Mouse (Mus musculus) adrenal gland, postnatal 36 days (tissue): ENCODE data around the gene Ccdc33. TPM values are rescaled to one million over a fixed set of nuclear protein-coding genes. Genes with fewer than 3 reads are reported as not detected.

Experiments
- DNase-seq, 2 experiments: peaks; one replicate each; pipeline ENCODE4 v3.0.0; 2021; ENCODE audit warnings: mixed read lengths in 1 of 2
- total RNA-seq, 2 experiments: library from RNA; stranded (reverse); gene quantifications; 2 replicates each; pipeline ENCODE4 v1.2.3; 2021

Gene Ccdc33
- total RNA-seq, 2 experiments from 2014 or later: 0.99 TPM; not detected in 1

- peak in 1 of 2 experiments; percentile 37 for DNase-seq
These were observed 71.6 kb downstream of the Ccdc33 start for GRCm38 (mm10) chr9:58047061-58047460.

- no peak for DNase-seq
These were observed 73.0 kb downstream of the Ccdc33 start for GRCm38 (mm10) chr9:58045646-58046045.

- DNase-seq: no peak
These were observed 73.8 kb downstream of the Ccdc33 start for GRCm38 (mm10) chr9:58044828-58045227.

GRCm38 (mm10) chr9:58043496-58044017 is 75.1 kb downstream of the Ccdc33 start:
- DNase-seq: no peak

- DNase-seq: no peak
These were observed 76.2 kb downstream of the Ccdc33 start for GRCm38 (mm10) chr9:58042391-58042790.

GRCm38 (mm10) chr9:58040977-58041376 is 77.6 kb downstream of the Ccdc33 start:
- DNase-seq: no peak

- DNase-seq: peak; percentile 86 to 87
These were observed 80.0 kb downstream of the Ccdc33 start for GRCm38 (mm10) chr9:58038500-58039168.

- DNase-seq: peak; percentile 88 to 92
These were observed 81.7 kb downstream of the Ccdc33 start for GRCm38 (mm10) chr9:58036961-58037360.

- peak; percentile 80 to 82 for DNase-seq
These were observed 82.5 kb downstream of the Ccdc33 start for GRCm38 (mm10) chr9:58035951-58036698.

GRCm38 (mm10) chr9:58035519-58035918 is 83.1 kb downstream of the Ccdc33 start:
- no peak for DNase-seq

GRCm38 (mm10) chr9:58031895-58032294 is 86.7 kb downstream of the Ccdc33 start:
- DNase-seq: no peak

- peak in 1 of 2 experiments; percentile 39 for DNase-seq
These were observed 89.0 kb downstream of the Ccdc33 start for GRCm38 (mm10) chr9:58029635-58030034.

- DNase-seq: peak in 1 of 2 experiments; percentile 40
These were observed 89.8 kb downstream of the Ccdc33 start for GRCm38 (mm10) chr9:58028841-58029240.

- DNase-seq: no peak
These were observed 91.0 kb downstream of the Ccdc33 start for GRCm38 (mm10) chr9:58027426-58028180.

GRCm38 (mm10) chr9:58025995-58026394 is 92.6 kb downstream of the Ccdc33 start:
- DNase-seq: peak in 1 of 2 experiments; percentile 32

GRCm38 (mm10) chr9:58018385-58018784 is 100.2 kb downstream of the Ccdc33 start:
- no peak for DNase-seq

GRCm38 (mm10) chr9:58016962-58017361 is 101.7 kb downstream of the Ccdc33 start:
- no peak for DNase-seq

GRCm38 (mm10) chr9:58015856-58016255 is 102.8 kb downstream of the Ccdc33 start:
- no peak for DNase-seq

- peak; percentile 86 to 90 for DNase-seq
These were observed 104.0 kb downstream of the Ccdc33 start for GRCm38 (mm10) chr9:58014393-58015160.

- no peak for DNase-seq
These were observed 105.7 kb downstream of the Ccdc33 start for GRCm38 (mm10) chr9:58012935-58013334.

- DNase-seq: peak; percentile 67 to 69
These were observed 106.1 kb downstream of the Ccdc33 start for GRCm38 (mm10) chr9:58012486-58012885.

- DNase-seq: peak in 1 of 2 experiments; percentile 64
These were observed 107.1 kb downstream of the Ccdc33 start for GRCm38 (mm10) chr9:58011552-58011951.
